Mouse (Mus musculus): Measurements from ENCODE around the gene Clcn2.
A peak's percentile ranks its signal among the peaks of the same experiment; 100 is the strongest.
"Not testable (repeated sequence)": the region's sequence is repeated elsewhere in the genome, so short reads cannot be mapped to it uniquely, and the experiment has no call there.

Gene Clcn2

GRCm38 (mm10) chr16:20701729-20702521 lies 15.6 kb downstream of the Clcn2 start:
- no peak for DNase-seq (ENCODE audit: low read depth, low spot score)

- DNase-seq (ENCODE audit: low read depth, low spot score) = no peak
Observed at GRCm38 (mm10) chr16:20701316-20701715, 16.2 kb downstream of the Clcn2 start.

GRCm38 (mm10) chr16:20700036-20700435 lies 17.5 kb downstream of the Clcn2 start:
- DNase-seq (ENCODE audit: low read depth, low spot score) = no peak

DNA sequence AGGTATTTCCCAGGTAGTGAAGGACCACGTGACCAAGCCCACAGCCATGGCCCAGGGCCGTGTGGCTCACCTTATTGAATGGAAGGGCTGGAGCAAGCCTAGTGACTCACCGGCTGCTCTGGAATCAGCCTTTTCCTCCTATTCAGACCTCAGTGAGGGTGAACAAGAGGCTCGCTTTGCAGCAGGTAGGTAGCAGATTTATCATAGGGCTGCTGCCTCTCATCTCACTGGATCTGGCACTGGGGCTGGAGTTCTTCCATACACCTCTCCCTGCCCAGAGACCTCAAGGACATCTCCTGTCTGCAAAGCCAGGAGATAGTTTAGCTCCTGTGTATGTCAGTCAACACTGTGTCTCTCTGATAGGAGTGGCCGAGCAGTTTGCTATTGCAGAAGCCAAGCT lies 18.3 kb downstream of the Clcn2 start:
- no peak for DNase-seq (ENCODE audit: low read depth, low spot score)

- DNase-seq (ENCODE audit: low read depth, low spot score) = peak; percentile 80
Observed at GRCm38 (mm10) chr16:20695622-20696323, 21.8 kb downstream of the Clcn2 start.

DNA sequence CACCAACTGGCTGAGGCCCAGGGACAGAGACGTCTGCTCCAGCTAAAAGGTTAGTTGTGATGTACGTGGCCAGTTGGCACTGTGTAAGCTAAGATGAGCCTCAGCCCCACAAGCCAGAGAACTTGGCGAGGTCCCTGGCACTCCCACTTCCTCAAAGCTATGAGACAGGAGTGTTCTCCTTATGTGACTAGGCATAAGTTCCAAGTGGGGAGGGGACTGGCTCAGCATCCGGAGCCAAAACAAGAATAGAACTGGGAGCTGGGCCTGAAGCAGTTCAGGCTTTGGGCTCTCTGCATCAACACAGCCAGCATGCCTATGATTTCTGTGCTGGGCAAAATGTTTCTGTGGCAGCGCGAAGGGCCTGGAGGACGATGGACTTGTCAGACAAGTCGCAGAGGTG lies 22.8 kb downstream of the Clcn2 start:
- peak; percentile 89 for DNase-seq (ENCODE audit: low read depth, low spot score)

GRCm38 (mm10) chr16:20693111-20693701 lies 24.3 kb downstream of the Clcn2 start, which contains the start of gene Fam131a:
TSS of gene Fam131a (plus strand) at chr16:20693241.
- peak; percentile 81 for DNase-seq (ENCODE audit: low read depth, low spot score)

- DNase-seq (ENCODE audit: low read depth, low spot score) = no peak
Observed at GRCm38 (mm10) chr16:20692241-20692965, 25.1 kb downstream of the Clcn2 start.

GRCm38 (mm10) chr16:20691617-20692016 lies 25.9 kb downstream of the Clcn2 start:
- DNase-seq (ENCODE audit: low read depth, low spot score) = no peak

GRCm38 (mm10) chr16:20690774-20691173 lies 26.8 kb downstream of the Clcn2 start:
- no peak for DNase-seq (ENCODE audit: low read depth, low spot score)

GRCm38 (mm10) chr16:20677974-20678675 lies 39.4 kb downstream of the Clcn2 start:
- DNase-seq (ENCODE audit: low read depth, low spot score) = peak; percentile 94

GRCm38 (mm10) chr16:20677380-20677779 lies 40.2 kb downstream of the Clcn2 start:
- no peak for DNase-seq (ENCODE audit: low read depth, low spot score)

DNA sequence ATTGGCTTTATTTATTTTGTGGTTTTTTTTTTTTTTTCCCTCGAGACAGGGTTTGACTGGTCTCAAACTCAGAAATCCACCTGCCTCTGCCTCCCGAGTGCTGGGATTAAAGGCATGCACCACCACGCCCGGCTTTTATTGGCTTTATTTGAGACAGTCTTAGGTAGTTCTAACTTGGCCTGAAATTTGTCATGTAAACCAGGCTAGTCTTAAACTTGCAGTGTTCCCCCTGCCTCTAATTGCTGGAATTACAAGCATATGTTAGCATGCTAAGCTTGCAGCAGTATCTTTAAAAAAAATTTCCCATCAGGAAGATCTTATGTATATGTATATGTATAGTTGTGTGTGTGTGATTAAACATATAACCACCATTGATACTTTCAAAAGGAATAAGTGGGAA lies 40.8 kb downstream of the Clcn2 start:
- no peak for DNase-seq (ENCODE audit: low read depth, low spot score)

- DNase-seq (ENCODE audit: low read depth, low spot score) = no peak
Observed at GRCm38 (mm10) chr16:20675213-20675612, 42.3 kb downstream of the Clcn2 start.

GRCm38 (mm10) chr16:20673706-20674303 lies 43.7 kb downstream of the Clcn2 start:
- DNase-seq (ENCODE audit: low read depth, low spot score) = peak; percentile 34

GRCm38 (mm10) chr16:20672965-20673705 lies 44.4 kb downstream of the Clcn2 start:
- DNase-seq (ENCODE audit: low read depth, low spot score) = peak; percentile 56

DNA sequence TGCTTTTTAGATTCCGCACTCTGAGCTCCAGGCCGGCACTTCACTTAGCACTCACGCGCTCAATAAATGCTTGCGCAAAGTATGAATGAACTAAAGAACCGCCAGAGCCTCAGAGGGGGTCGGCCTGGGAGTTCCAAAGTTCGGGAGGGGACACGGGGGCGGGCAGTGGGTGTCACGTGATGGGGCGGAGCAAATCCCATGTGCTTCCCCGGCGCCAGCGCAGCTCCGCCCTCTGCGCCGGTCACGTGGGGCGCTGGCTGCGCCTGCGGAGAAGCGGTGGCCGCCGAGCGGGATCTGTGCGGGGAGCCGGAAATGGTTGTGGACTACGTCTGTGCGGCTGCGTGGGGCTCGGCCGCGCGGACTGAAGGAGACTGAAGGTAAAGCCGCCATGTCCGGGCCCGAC lies 45.0 kb downstream of the Clcn2 start:
- DNase-seq (ENCODE audit: low read depth, low spot score) = peak; percentile 95

DNA sequence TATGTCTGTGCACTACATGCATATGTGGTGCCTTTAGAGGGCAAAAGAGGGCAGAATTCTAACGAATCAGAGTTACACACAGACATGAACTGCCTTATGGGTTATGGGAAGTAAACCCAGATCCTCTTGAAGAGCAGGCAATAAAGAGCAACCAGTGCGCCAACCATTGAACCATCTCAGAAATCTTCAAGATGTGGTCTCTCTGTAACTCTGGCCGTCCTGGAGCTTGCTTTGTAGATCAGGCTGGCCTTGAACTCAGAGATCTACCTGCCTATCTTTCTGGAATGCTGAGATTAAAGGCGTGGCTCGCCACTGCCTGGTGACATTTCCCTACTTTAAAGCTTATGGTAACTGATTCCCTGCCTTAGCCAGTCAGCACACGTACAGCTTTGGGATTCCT lies 45.7 kb downstream of the Clcn2 start:
- DNase-seq (ENCODE audit: low read depth, low spot score) = no peak

- DNase-seq (ENCODE audit: low read depth, low spot score) = no peak
Observed at GRCm38 (mm10) chr16:20670291-20670690, 47.3 kb downstream of the Clcn2 start.

GRCm38 (mm10) chr16:20668013-20668412 lies 49.5 kb downstream of the Clcn2 start, which contains the start of gene Eif4g1:
TSS of gene Eif4g1 (plus strand) at chr16:20668313.
- not testable (repeated sequence) for DNase-seq (ENCODE audit: low read depth, low spot score)
